ENCODE assay signal across 8 mouse cellular contexts in the genomic region with DNA sequence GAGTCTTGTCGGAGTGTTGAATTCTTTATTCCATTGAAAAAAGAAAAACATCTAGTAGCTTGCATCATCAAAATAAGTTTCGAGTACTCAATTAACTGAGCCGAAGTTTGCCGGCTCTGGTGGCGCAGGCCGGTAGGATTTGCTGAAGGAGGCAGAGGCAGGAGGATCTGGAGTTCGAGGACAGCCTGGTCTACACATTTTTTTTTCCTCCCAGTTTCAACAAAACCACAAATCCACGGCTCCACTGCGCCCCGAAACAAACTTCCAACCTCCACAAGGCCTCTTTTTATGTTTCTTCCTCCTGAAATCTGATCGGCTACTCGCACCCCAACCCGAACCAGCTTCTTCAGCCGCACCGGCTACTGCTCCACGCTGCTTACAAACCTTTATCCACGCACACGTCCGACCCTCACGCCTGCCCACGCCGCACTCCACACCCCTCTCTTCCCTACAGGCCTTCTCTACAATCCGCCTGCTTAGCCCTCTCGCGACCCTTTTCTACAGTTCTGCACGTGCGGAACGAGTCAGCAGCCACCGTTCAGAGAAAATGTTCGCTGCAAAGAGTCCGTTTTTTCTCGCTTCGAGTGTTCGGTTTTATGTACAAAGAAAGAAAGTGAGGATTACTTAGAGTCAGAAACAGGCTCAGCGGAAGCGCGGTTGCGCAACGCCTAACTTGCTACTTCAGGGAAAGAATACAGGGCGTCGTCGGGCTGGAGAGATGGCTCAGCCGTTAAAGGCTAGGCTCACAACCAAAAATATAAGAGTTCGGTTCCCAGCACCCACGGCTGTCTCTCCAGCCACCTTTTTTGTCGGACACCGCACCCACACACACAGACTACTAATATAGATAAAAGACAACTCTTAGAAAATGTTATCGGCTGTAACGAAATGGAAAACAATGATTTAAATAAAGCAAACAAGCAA. TPM values are rescaled to one million over a fixed set of nuclear protein-coding genes. Genes with fewer than 3 reads are reported as not detected.
A peak's percentile ranks its signal among the peaks of the same experiment; 100 is the strongest.
DNase-seq lines count a peak whose midpoint lies in the region; ATAC-seq and TF ChIP-seq lines count a peak whose summit lies in the region.

No protein-coding gene starts in this region.

- WGBS in forebrain, embryonic 10.5 days: under 1% methylated on average over 49 of the region's 49 CpGs
- under 1% methylated on average over 49 of the region's 49 CpGs for WGBS in heart, embryonic 15.5 days
- WGBS in liver, embryonic 14.5 days (ENCODE audit: insufficient replicate concordance): under 1% methylated on average over 49 of the region's 49 CpGs
- 1% methylated on average over 49 of the region's 49 CpGs for WGBS in neural tube, embryonic 12.5 days
- under 1% methylated on average over 49 of the region's 49 CpGs for WGBS in stomach, postnatal 0 days

- dilution Hi-C loops in CH12.LX (cut with MboI; ENCODE audit: extremely low pct_ligation_motif_present, extremely low pct_unique_long_range_greater_than_20kb, low sequenced_read_pairs): no loop called here

- H3K9me3 ChIP-seq in CH12.LX (replicated peaks; ENCODE audit: low read length): no peaks in the 10 kb centered on the region
- no peaks in the 10 kb centered on the region for H3K9me3 ChIP-seq in forebrain, embryonic 10.5 days
- H3K9me3 ChIP-seq in heart, embryonic 15.5 days (replicated peaks): no peaks in the 10 kb centered on the region
- H3K9me3 ChIP-seq in liver, embryonic 14.5 days (ENCODE audit: control insufficient read depth, low read length): no peaks in the 10 kb centered on the region
- no peaks in the 10 kb centered on the region for H3K9me3 ChIP-seq in neural tube, embryonic 12.5 days
- H3K9me3 ChIP-seq in stomach, postnatal 0 days (ENCODE audit: control insufficient read depth, low read length): no peaks in the 10 kb centered on the region

- H3K27me3 ChIP-seq in CH12.LX (replicated peaks): no peaks in the 10 kb centered on the region
- H3K27me3 ChIP-seq in forebrain, embryonic 10.5 days (ENCODE audit: poor library complexity, severe bottlenecking): peaks cover 4% of the 10 kb centered on the region; the same call in 1 of the 2 replicates
- no peaks in the 10 kb centered on the region for H3K27me3 ChIP-seq in heart, embryonic 15.5 days
- no peaks in the 10 kb centered on the region for H3K27me3 ChIP-seq in liver, embryonic 14.5 days (ENCODE audit: control insufficient read depth, insufficient read depth, low read length)
- H3K27me3 ChIP-seq in neural tube, embryonic 12.5 days (replicated peaks): no peaks in the 10 kb centered on the region
- H3K27me3 ChIP-seq in stomach, postnatal 0 days (ENCODE audit: control insufficient read depth, insufficient read depth, low read length): no peaks in the 10 kb centered on the region

- in situ Hi-C loops in CH12.LX (cut with MboI; ENCODE audit: low pct_ligation_motif_present, low pct_unique_long_range_greater_than_20kb, low sequenced_read_pairs): loop anchor here (25.0 kb wide), 1 partner anchor 524 kb away; no protein-coding TSS in a partner anchor

- H3K9ac ChIP-seq in CH12.LX (ENCODE audit: insufficient read depth, low read depth): peak overlapping the region; percentile 74
- H3K9ac ChIP-seq in heart, embryonic 15.5 days: peak overlapping the region; percentile 86
- peak overlapping the region; percentile 61 for H3K9ac ChIP-seq in liver, embryonic 14.5 days (replicated peaks)
- H3K9ac ChIP-seq in neural tube, embryonic 12.5 days: peak overlapping the region; percentile 64
- peak overlapping the region; percentile 88 for H3K9ac ChIP-seq in stomach, postnatal 0 days (ENCODE audit: low read length)

- peak overlapping the region; percentile 91 for H3K27ac ChIP-seq in CH12.LX (ENCODE audit: insufficient read depth, low read depth)
- H3K27ac ChIP-seq in forebrain, embryonic 10.5 days: peak overlapping the region; percentile 93
- H3K27ac ChIP-seq in heart, embryonic 15.5 days: peak overlapping the region; percentile 93
- peak overlapping the region; percentile 52 for H3K27ac ChIP-seq in liver, embryonic 14.5 days
- H3K27ac ChIP-seq in neural tube, embryonic 12.5 days: peak overlapping the region; percentile 47; the same call in 1 of the 2 replicates
- H3K27ac ChIP-seq in stomach, postnatal 0 days (replicated peaks): peak overlapping the region; percentile 99

- peak overlapping the region; percentile 75; the same call in 1 of the 2 replicates for H3K4me2 ChIP-seq in CH12.LX (ENCODE audit: insufficient read depth, low read depth, poor library complexity, severe bottlenecking)
- peak overlapping the region; percentile 86 for H3K4me2 ChIP-seq in heart, embryonic 15.5 days
- H3K4me2 ChIP-seq in liver, embryonic 14.5 days (ENCODE audit: low read depth): peak overlapping the region; percentile 88
- H3K4me2 ChIP-seq in neural tube, embryonic 12.5 days (replicated peaks): peak overlapping the region; percentile 65
- H3K4me2 ChIP-seq in stomach, postnatal 0 days (replicated peaks; ENCODE audit: low read depth): peak overlapping the region; percentile 76

- TF ChIP-seq RAD21 in CH12.LX (IDR thresholded peaks at IDR 0.05; ENCODE audit: low read depth, low read length): no peak

- peaks cover 4 to 42% of the 10 kb centered on the region in 2 experiments; a peak in 3 of 4 replicates for H3K4me1 ChIP-seq in CH12.LX (ENCODE audit: control insufficient read depth in 1 of 2, insufficient read depth in 2 of 2)
- peaks cover 34% of the 10 kb centered on the region for H3K4me1 ChIP-seq in forebrain, embryonic 10.5 days
- H3K4me1 ChIP-seq in heart, embryonic 15.5 days (replicated peaks): peaks cover 24% of the 10 kb centered on the region
- H3K4me1 ChIP-seq in liver, embryonic 14.5 days (replicated peaks; ENCODE audit: control insufficient read depth in 2 of 2, insufficient read depth in 2 of 2, low read length in 1 of 2): peaks cover 8 to 24% of the 10 kb centered on the region in 2 experiments
- H3K4me1 ChIP-seq in neural tube, embryonic 12.5 days: peaks cover 9% of the 10 kb centered on the region; the same call in 1 of the 2 replicates
- no peaks in the 10 kb centered on the region for H3K4me1 ChIP-seq in stomach, postnatal 0 days (replicated peaks; ENCODE audit: control insufficient read depth, insufficient read depth)

- ATAC-seq in heart, embryonic 15.5 days (replicated peaks; ENCODE audit: insufficient number of reproducible peaks, insufficient read depth, low FRiP score, low read depth): peak; percentile 44
- peak; percentile 75 for ATAC-seq in liver, embryonic 14.5 days (ENCODE audit: insufficient read depth)
- peak; percentile 62 for ATAC-seq in neural tube, embryonic 12.5 days (ENCODE audit: low FRiP score, low read depth)
- peak; percentile 60 for ATAC-seq in stomach, postnatal 0 days (ENCODE audit: low FRiP score, low TSS enrichment)

- H3K4me3 ChIP-seq in CH12.LX (replicated peaks in 1 of 3; ENCODE audit: low read depth in 2 of 3, low read length in 2 of 3, poor library complexity in 1 of 3): peak overlapping the region; percentile 71 to 91 (median 89)
- peak overlapping the region; percentile 71 for H3K4me3 ChIP-seq in forebrain, embryonic 10.5 days
- peak overlapping the region; percentile 82 for H3K4me3 ChIP-seq in heart, embryonic 15.5 days
- H3K4me3 ChIP-seq in liver, embryonic 14.5 days (ENCODE audit: insufficient read depth in 1 of 2, low read depth in 2 of 2, low read length in 2 of 2): peak overlapping the region; percentile 64 to 69
- H3K4me3 ChIP-seq in neural tube, embryonic 12.5 days: peak overlapping the region; percentile 60
- peak overlapping the region; percentile 77 for H3K4me3 ChIP-seq in stomach, postnatal 0 days (ENCODE audit: low read depth, low read length)

- peak; percentile 89 for DNase-seq in CH12.LX (ENCODE audit: extremely low read depth)
- DNase-seq in c-Kit-positive CD71-negative TER-119-negative erythroid progenitor cells, embryonic 14.5 days (ENCODE audit: low read depth): peak; percentile 84
- peak; percentile 87 for DNase-seq in forebrain, embryonic 10.5 days (ENCODE audit: extremely low spot score, low spot score)
- DNase-seq in kidney, postnatal 25 days: peak; percentile 86 to 90
- peak; percentile 66 to 72 (median 68) for DNase-seq in liver, embryonic 14.5 days (ENCODE audit: low read depth in 3 of 3, low spot score in 3 of 3)
- DNase-seq in stomach, postnatal 0 days (ENCODE audit: low spot score): peak; percentile 90

- TF ChIP-seq POLR2A in CH12.LX (IDR thresholded peaks at IDR 0.05; ENCODE audit: low read depth, low read length): 0 out of 2 replicates have a peak, but pooled peaks have one; percentile 30

- no peaks in the 10 kb centered on the region for H3K79me2 ChIP-seq in CH12.LX (replicated peaks; ENCODE audit: control insufficient read depth, extremely low read depth, insufficient read depth, poor library complexity, severe bottlenecking)

- H3K36me3 ChIP-seq in CH12.LX (replicated peaks in 1 of 2; ENCODE audit: control insufficient read depth in 1 of 2, insufficient read depth in 1 of 2, low read length in 1 of 2): no peaks in the 10 kb centered on the region
- H3K36me3 ChIP-seq in forebrain, embryonic 10.5 days (replicated peaks): no peaks in the 10 kb centered on the region
- no peaks in the 10 kb centered on the region for H3K36me3 ChIP-seq in heart, embryonic 15.5 days
- no peaks in the 10 kb centered on the region for H3K36me3 ChIP-seq in liver, embryonic 14.5 days (replicated peaks; ENCODE audit: control insufficient read depth, insufficient read depth, low read depth)
- H3K36me3 ChIP-seq in neural tube, embryonic 12.5 days: no peaks in the 10 kb centered on the region
- no peaks in the 10 kb centered on the region for H3K36me3 ChIP-seq in stomach, postnatal 0 days (ENCODE audit: control insufficient read depth, insufficient read depth, low read length)

- TF ChIP-seq EP300 in CH12.LX (IDR thresholded peaks at IDR 0.05; ENCODE audit: low read length): no peak
- no peak for TF ChIP-seq EP300 in liver, embryonic 14.5 days (IDR thresholded peaks at IDR 0.05; ENCODE audit: low read depth)
- peak; percentile 72 for TF ChIP-seq EP300 in stomach, postnatal 0 days (optimal IDR thresholded peaks at IDR 0.05)

- no peak for TF ChIP-seq CTCF in CH12.LX (conservative IDR thresholded peaks at IDR 0.05 in 1 of 2, IDR thresholded peaks at IDR 0.05 in 1 of 2; ENCODE audit: low read depth in 2 of 2, low read length in 2 of 2)
- TF ChIP-seq CTCF in liver, embryonic 14.5 days (IDR thresholded peaks at IDR 0.05; ENCODE audit: low read depth): no peak
- TF ChIP-seq CTCF in stomach, postnatal 0 days (IDR thresholded peaks at IDR 0.05; ENCODE audit: low read depth): no peak

RNA-seq across cellular contexts. Expression of a gene that starts 12.5 kb away (rescaled TPM):
- total RNA-seq in CH12.LX (2012; rRNA removed) (not detected in 2 replicates), CH12.LX (2014; rRNA removed) (not detected in 2 replicates)
- not detected in 2 replicates for polyA plus RNA-seq in CH12.LX (2012; ENCODE audit: insufficient read length, low read depth)
- not detected in 2 replicates for polyA plus RNA-seq in forebrain, embryonic 10.5 days (2016; fragmentation: Nextera tagmentation; extraction: Ambion mirVana)
- polyA plus RNA-seq in heart, embryonic 15.5 days (2015; fragmentation: Nextera tagmentation; extraction: Ambion mirVana): 0.15 and 0.37 TPM in 2 replicates
- 0.08 and 0.18 TPM in 2 replicates for polyA plus RNA-seq in liver, embryonic 14.5 days (2012; rRNA removed)
- polyA plus RNA-seq in liver, embryonic 14.5 days (2014; fragmentation: Nextera tagmentation; extraction: Ambion mirVana): 0.13 TPM in 1 of 2 replicates, not detected in the other
- polyA plus RNA-seq in neural tube, embryonic 12.5 days (2016; fragmentation: Nextera tagmentation; extraction: Ambion mirVana): not detected in 2 replicates
- 0.16 and 0.19 TPM in 2 replicates for polyA plus RNA-seq in stomach, postnatal 0 days (2015; fragmentation: Nextera tagmentation; extraction: Ambion mirVana)

RNA-seq across cellular contexts. Expression of a gene that starts 12.5 kb away (rescaled TPM):
- not detected in 2 replicates for total RNA-seq in CH12.LX (2012; rRNA removed)
- total RNA-seq in CH12.LX (2014; rRNA removed): not detected in 2 replicates
- not detected in 2 replicates for polyA plus RNA-seq in CH12.LX (2012; ENCODE audit: insufficient read length, low read depth)
- polyA plus RNA-seq in forebrain, embryonic 10.5 days (2016; fragmentation: Nextera tagmentation; extraction: Ambion mirVana): not detected in 2 replicates
- not detected in 2 replicates for polyA plus RNA-seq in heart, embryonic 15.5 days (2015; fragmentation: Nextera tagmentation; extraction: Ambion mirVana)
- not detected in 2 replicates for polyA plus RNA-seq in liver, embryonic 14.5 days (2012; rRNA removed)
- not detected in 2 replicates for polyA plus RNA-seq in liver, embryonic 14.5 days (2014; fragmentation: Nextera tagmentation; extraction: Ambion mirVana)
- not detected in 2 replicates for polyA plus RNA-seq in neural tube, embryonic 12.5 days (2016; fragmentation: Nextera tagmentation; extraction: Ambion mirVana)
- not detected in 2 replicates for polyA plus RNA-seq in stomach, postnatal 0 days (2015; fragmentation: Nextera tagmentation; extraction: Ambion mirVana)

RNA-seq across cellular contexts. Expression of a gene that starts 48.8 kb away (rescaled TPM):
- total RNA-seq in CH12.LX (2012; rRNA removed) (34.4 and 38.5 TPM in 2 replicates), CH12.LX (2014; rRNA removed) (104 and 134 TPM in 2 replicates)
- 80.7 and 90.3 TPM in 2 replicates for polyA plus RNA-seq in CH12.LX (2012; ENCODE audit: insufficient read length, low read depth)
- not detected in 2 replicates for polyA plus RNA-seq in forebrain, embryonic 10.5 days (2016; fragmentation: Nextera tagmentation; extraction: Ambion mirVana)
- polyA plus RNA-seq in heart, embryonic 15.5 days (2015; fragmentation: Nextera tagmentation; extraction: Ambion mirVana): 0.10 and 0.66 TPM in 2 replicates
- 0.09 and 0.10 TPM in 2 replicates for polyA plus RNA-seq in liver, embryonic 14.5 days (2012; rRNA removed)
- polyA plus RNA-seq in liver, embryonic 14.5 days (2014; fragmentation: Nextera tagmentation; extraction: Ambion mirVana): 0.08 TPM in 1 of 2 replicates, not detected in the other
- polyA plus RNA-seq in neural tube, embryonic 12.5 days (2016; fragmentation: Nextera tagmentation; extraction: Ambion mirVana): not detected in 2 replicates
- polyA plus RNA-seq in stomach, postnatal 0 days (2015; fragmentation: Nextera tagmentation; extraction: Ambion mirVana): 0.06 and 0.17 TPM in 2 replicates

RNA-seq across cellular contexts. Expression of a gene that starts 49.6 kb away (rescaled TPM):
- total RNA-seq in CH12.LX (2012; rRNA removed) (not detected in 2 replicates), CH12.LX (2014; rRNA removed) (not detected in 2 replicates)
- not detected in 2 replicates for polyA plus RNA-seq in CH12.LX (2012; ENCODE audit: insufficient read length, low read depth)
- not detected in 2 replicates for polyA plus RNA-seq in forebrain, embryonic 10.5 days (2016; fragmentation: Nextera tagmentation; extraction: Ambion mirVana)
- polyA plus RNA-seq in heart, embryonic 15.5 days (2015; fragmentation: Nextera tagmentation; extraction: Ambion mirVana): 0.10 and 0.11 TPM in 2 replicates
- polyA plus RNA-seq in liver, embryonic 14.5 days (2012; rRNA removed): 0.04 and 0.09 TPM in 2 replicates
- 0.09 and 0.25 TPM in 2 replicates for polyA plus RNA-seq in liver, embryonic 14.5 days (2014; fragmentation: Nextera tagmentation; extraction: Ambion mirVana)
- polyA plus RNA-seq in neural tube, embryonic 12.5 days (2016; fragmentation: Nextera tagmentation; extraction: Ambion mirVana): 0.11 TPM in 1 of 2 replicates, not detected in the other
- 0.07 and 0.18 TPM in 2 replicates for polyA plus RNA-seq in stomach, postnatal 0 days (2015; fragmentation: Nextera tagmentation; extraction: Ambion mirVana)

RNA-seq across cellular contexts. Expression of a gene that starts 52.3 kb away (rescaled TPM):
- total RNA-seq in CH12.LX (2012; rRNA removed) (51.6 and 53.5 TPM in 2 replicates), CH12.LX (2014; rRNA removed) (121 and 124 TPM in 2 replicates)
- polyA plus RNA-seq in CH12.LX (2012; ENCODE audit: insufficient read length, low read depth): 49.4 and 49.7 TPM in 2 replicates
- polyA plus RNA-seq in forebrain, embryonic 10.5 days (2016; fragmentation: Nextera tagmentation; extraction: Ambion mirVana): 0.52 and 0.64 TPM in 2 replicates
- 0.18 and 3.5 TPM in 2 replicates for polyA plus RNA-seq in heart, embryonic 15.5 days (2015; fragmentation: Nextera tagmentation; extraction: Ambion mirVana)
- 2.4 and 5.0 TPM in 2 replicates for polyA plus RNA-seq in liver, embryonic 14.5 days (2012; rRNA removed)
- 5.4 and 10.6 TPM in 2 replicates for polyA plus RNA-seq in liver, embryonic 14.5 days (2014; fragmentation: Nextera tagmentation; extraction: Ambion mirVana)
- 0.80 and 1.1 TPM in 2 replicates for polyA plus RNA-seq in neural tube, embryonic 12.5 days (2016; fragmentation: Nextera tagmentation; extraction: Ambion mirVana)
- 0.59 and 0.68 TPM in 2 replicates for polyA plus RNA-seq in stomach, postnatal 0 days (2015; fragmentation: Nextera tagmentation; extraction: Ambion mirVana)

Comparison
In these comparisons a context has a peak if more than half of its experiments do, and no peak if none do; other contexts are left out.
1. Peak in every context shown above with its lines: DNase-seq, ATAC-seq, H3K4me3 ChIP-seq and H3K27ac ChIP-seq.
2. H3K27ac ChIP-seq: peak in every context shown above with its lines; median percentile 99 in stomach, postnatal 0 days; 93 in forebrain, embryonic 10.5 days; 93 in heart, embryonic 15.5 days; 91 in CH12.LX; 52 in liver, embryonic 14.5 days; 47 in neural tube, embryonic 12.5 days.
3. RNA of a gene that starts 48.8 kb away (polyA plus RNA-seq): 80.7 to 90.3 TPM in CH12.LX; 0.10 to 0.66 TPM in heart, embryonic 15.5 days, 0.08 to 0.10 TPM in liver, embryonic 14.5 days, not detected in forebrain, embryonic 10.5 days, 0.06 to 0.17 TPM in stomach, postnatal 0 days and not detected in neural tube, embryonic 12.5 days; every median in the first group is over 10 times any median in the second.